Mouse (Mus musculus) kidney, postnatal 0 days (tissue): ENCODE measurements at regions not wholly inside any gene's neighbourhood (a gene's known extent, or its start where the extent isn't known, plus 50 kb on each side); places are given as distances from the start of the nearest gene placed in this dataset.
"Not testable (repeated sequence)": the region's sequence is repeated elsewhere in the genome, so short reads cannot be mapped to it uniquely, and the experiment has no call there.

Experiments
- ATAC-seq: fragments of 200-750 bp; cut with Nextera tagmentation; replicated peaks from 2 replicates; pipeline ENCODE4 v1.8.0; 2017; ENCODE audit warnings: low read depth, moderate number of reproducible peaks, moderate TSS enrichment, moderate library complexity; ENCODE audit not compliant: low FRiP score
- DNase-seq: peaks from one replicate; pipeline ENCODE4 v3.0.0-alpha.2; 2016; ENCODE audit warnings: low spot score
- H3K27ac ChIP-seq: fragments of 300-500 bp; sonication (generic); 2 replicates; pipeline ENCODE4 v1.5.1; 2014; ENCODE audit warnings: mild to moderate bottlenecking
- H3K27me3 ChIP-seq: fragments of 300-500 bp; sonication (generic); 2 replicates; pipeline ENCODE4 v1.6.1; 2014; ENCODE audit warnings: low read length, mixed read lengths; ENCODE audit not compliant: insufficient read depth
- H3K36me3 ChIP-seq: fragments of 300-500 bp; sonication (generic); 2 replicates; pipeline ENCODE4 v1.6.1; 2014; ENCODE audit warnings: low read length, mixed read lengths; ENCODE audit not compliant: insufficient read depth
- H3K4me1 ChIP-seq: fragments of 300-500 bp; sonication (generic); replicated peaks from 2 replicates; pipeline ENCODE4 v1.6.1; 2014; ENCODE audit warnings: antibody characterized with exemption, low read length, mixed read lengths; ENCODE audit not compliant: insufficient read depth
- H3K4me2 ChIP-seq: fragments of 300-500 bp; sonication (generic); 2 replicates; pipeline ENCODE4 v1.6.1; 2014; ENCODE audit warnings: mild to moderate bottlenecking, low read length, moderate library complexity, mixed read lengths
- H3K4me3 ChIP-seq: fragments of 300-500 bp; sonication (generic); replicated peaks from 2 replicates; pipeline ENCODE4 v1.5.1; 2014; ENCODE audit warnings: low read depth, low read length
- H3K9ac ChIP-seq: fragments of 300-500 bp; sonication (generic); 2 replicates; pipeline ENCODE4 v1.6.1; 2014; ENCODE audit warnings: low read depth, low read length
- H3K9me3 ChIP-seq: fragments of 300-500 bp; sonication (generic); replicated peaks from 2 replicates; pipeline ENCODE4 v1.6.1; 2016; ENCODE audit warnings: low read length, inconsistent platforms, mixed read lengths
- CTCF ChIP-seq: IDR thresholded peaks from 2 replicates; pipeline ENCODE4 v1.5.1; 2016; ENCODE audit warnings: antibody characterized with exemption, low read depth, mild to moderate bottlenecking, moderate library complexity
- WGBS: fragments of 180-500 bp; shearing (Covaris S2); extraction: QIAGEN DNeasy Blood & Tissue Kit; methylation state at CpG from one replicate; pipeline ENCODE4 v1.1.7; 2014; 5-methylcytosine and 5-hydroxymethylcytosine counted together

- no peak overlapping the region for H3K27ac ChIP-seq
- 86% methylated on average over 5 of the region's 5 CpGs for WGBS
These were observed 117.9 kb upstream of the Otx2 start for GRCm38 (mm10) chr14:48791507-48791906.

GRCm38 (mm10) chr14:48779327-48779726, 105.7 kb upstream of the Otx2 start:
- Histone ChIP-seq H3K9ac (no peak overlapping the region), H3K4me2 (no peak overlapping the region), H3K4me3 (no peak overlapping the region), H3K36me3 (no peaks in the 10 kb centered on the region), H3K27me3 (no peaks in the 10 kb centered on the region), H3K9me3 (no peaks in the 10 kb centered on the region), H3K27ac (no peak overlapping the region), H3K4me1 (no peaks in the 10 kb centered on the region)
- no peak for TF ChIP-seq CTCF
- DNase-seq: no peak
- 81% methylated on average over 1 of the region's 1 CpGs for WGBS
- ATAC-seq: no peak

More at GRCm38 (mm10) chr14:48791507-48791906, 117.9 kb upstream of the Otx2 start:
- Histone ChIP-seq H3K4me2 (no peak overlapping the region), H3K36me3 (no peaks in the 10 kb centered on the region), H3K27me3 (no peaks in the 10 kb centered on the region), H3K9ac (no peak overlapping the region), H3K9me3 (no peaks in the 10 kb centered on the region), H3K4me3 (no peak overlapping the region), H3K4me1 (no peaks in the 10 kb centered on the region)
- TF ChIP-seq CTCF: no peak
- no peak for ATAC-seq
- DNase-seq: no peak

- 67% methylated on average over 9 of the region's 9 CpGs for WGBS
- Histone ChIP-seq H3K4me3 (no peak overlapping the region), H3K9me3 (no peaks in the 10 kb centered on the region), H3K4me1 (no peaks in the 10 kb centered on the region), H3K36me3 (no peaks in the 10 kb centered on the region), H3K9ac (no peak overlapping the region), H3K4me2 (no peak overlapping the region), H3K27ac (no peak overlapping the region), H3K27me3 (no peaks in the 10 kb centered on the region)
- no peak for DNase-seq
- TF ChIP-seq CTCF: no peak
- no peak for ATAC-seq
These were observed 97.2 kb upstream of the Otx2 start for GRCm38 (mm10) chr14:48770832-48771231.

GRCm38 (mm10) chr14:48762691-48763090, 89.1 kb upstream of the Otx2 start:
- WGBS: 86% methylated on average over 5 of the region's 5 CpGs
- H3K4me2 ChIP-seq: no peak overlapping the region
- H3K36me3 ChIP-seq: no peaks in the 10 kb centered on the region
- no peak overlapping the region for H3K27ac ChIP-seq
- DNase-seq (no peak), ATAC-seq (no peak)
- H3K9ac ChIP-seq: no peak overlapping the region
- no peaks in the 10 kb centered on the region for H3K9me3 ChIP-seq
- TF ChIP-seq CTCF: no peak
- H3K4me1 ChIP-seq: no peaks in the 10 kb centered on the region
- H3K4me3 ChIP-seq: no peak overlapping the region
- no peaks in the 10 kb centered on the region for H3K27me3 ChIP-seq

- TF ChIP-seq CTCF: no peak
- no peak for DNase-seq
- Histone ChIP-seq H3K27ac (no peak overlapping the region), H3K9ac (no peak overlapping the region), H3K36me3 (no peaks in the 10 kb centered on the region), H3K4me3 (no peak overlapping the region), H3K9me3 (no peaks in the 10 kb centered on the region), H3K4me2 (no peak overlapping the region), H3K27me3 (no peaks in the 10 kb centered on the region), H3K4me1 (no peaks in the 10 kb centered on the region)
- no peak for ATAC-seq
- WGBS: 71% methylated on average over 7 of the region's 7 CpGs
These were observed 87.5 kb upstream of the Otx2 start for GRCm38 (mm10) chr14:48761002-48761648.

- ATAC-seq, H3K9ac ChIP-seq, H3K27ac ChIP-seq, H3K36me3 ChIP-seq, DNase-seq, H3K4me3 ChIP-seq, H3K4me1 ChIP-seq, H3K27me3 ChIP-seq, H3K4me2 ChIP-seq, H3K9me3 ChIP-seq: not testable (repeated sequence)
- 87% methylated on average over 5 of the region's 5 CpGs for WGBS
These were observed 81.5 kb upstream of the Otx2 start for GRCm38 (mm10) chr14:48755096-48755495.
